Mouse (Mus musculus) intestine, embryonic 16.5 days (tissue): Measurements from ENCODE around the gene Clic4. TPM values are rescaled to one million over a fixed set of nuclear protein-coding genes. Genes with fewer than 3 reads are reported as not detected.

Experiments used
- ATAC-seq: fragments of 200-750 bp; cut with Nextera tagmentation; 2 replicates; pipeline ENCODE4 v1.8.0; 2017; ENCODE audit warnings: moderate TSS enrichment, moderate library complexity
- H3K27ac ChIP-seq: fragments of 300-500 bp; sonication (generic); 2 replicates; pipeline ENCODE4 v1.5.1; 2014; ENCODE audit warnings: mild to moderate bottlenecking, low read length
- H3K27me3 ChIP-seq: fragments of 300-500 bp; sonication (generic); replicated peaks from 2 replicates; pipeline ENCODE4 v1.6.1; 2014; ENCODE audit warnings: low read length, control low read depth, mixed read lengths; ENCODE audit not compliant: control insufficient read depth, insufficient read depth
- H3K36me3 ChIP-seq: fragments of 300-500 bp; sonication (generic); 2 replicates; pipeline ENCODE4 v1.6.1; 2014; ENCODE audit warnings: low read length, control low read depth; ENCODE audit not compliant: control insufficient read depth, insufficient read depth
- H3K4me1 ChIP-seq: fragments of 300-500 bp; sonication (generic); 2 replicates; pipeline ENCODE4 v1.6.1; 2014; ENCODE audit warnings: low read length, control low read depth, mixed read lengths; ENCODE audit not compliant: control insufficient read depth, insufficient read depth
- H3K4me2 ChIP-seq: fragments of 300-500 bp; sonication (generic); 2 replicates; pipeline ENCODE4 v1.6.1; 2014; ENCODE audit warnings: low read depth, low read length, control low read depth
- H3K4me3 ChIP-seq: fragments of 300-500 bp; sonication (generic); 2 replicates; pipeline ENCODE4 v1.5.1; 2014; ENCODE audit warnings: mild to moderate bottlenecking, low read length
- H3K9ac ChIP-seq: fragments of 300-500 bp; sonication (generic); 2 replicates; pipeline ENCODE4 v1.6.1; 2014; ENCODE audit warnings: low read depth, low read length
- H3K9me3 ChIP-seq: fragments of 300-500 bp; sonication (generic); 2 replicates; pipeline ENCODE4 v1.6.1; 2016; ENCODE audit warnings: low read length, control low read depth; ENCODE audit not compliant: control insufficient read depth
- WGBS: fragments of 180-500 bp; shearing (Covaris S2); extraction: QIAGEN DNeasy Blood & Tissue Kit; methylation state at CpG from one replicate; pipeline ENCODE4 v1.1.7; 2014; 5-methylcytosine and 5-hydroxymethylcytosine counted together
- polyA plus RNA-seq: library from polyadenylated mRNA; unstranded; fragments of >200 nt; fragmentation: Nextera tagmentation; extraction: Ambion mirVana; gene quantifications from 2 replicates; pipeline ENCODE4 v1.2.1, GENCODE M21; 2015

The Clic4 gene
- polyA plus RNA-seq, 1 experiment from 2014 or later: 107 TPM

DNA sequence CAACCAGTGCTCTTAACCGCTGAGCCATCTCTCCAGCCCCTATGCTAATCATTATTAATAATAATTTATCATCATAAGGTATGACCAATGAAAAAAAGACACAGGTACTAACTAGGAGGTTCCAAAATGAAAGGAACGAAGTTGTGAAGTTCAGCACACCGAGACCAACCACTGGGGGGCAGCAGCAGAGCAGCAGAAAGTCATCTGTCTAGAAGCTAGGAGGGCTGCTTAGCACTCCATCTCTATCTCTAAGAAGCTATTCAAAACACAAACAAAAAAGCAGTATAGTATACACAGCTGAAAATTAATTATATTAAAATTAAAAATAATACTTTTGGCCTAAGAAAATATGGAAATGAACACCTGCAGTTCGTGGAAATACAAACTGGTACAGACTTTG, 53.0 kb downstream of the Clic4 start:
- H3K9ac ChIP-seq: no peak overlapping the region
- ATAC-seq: peak; percentile 59; the same call in 1 of the 2 replicates

DNA sequence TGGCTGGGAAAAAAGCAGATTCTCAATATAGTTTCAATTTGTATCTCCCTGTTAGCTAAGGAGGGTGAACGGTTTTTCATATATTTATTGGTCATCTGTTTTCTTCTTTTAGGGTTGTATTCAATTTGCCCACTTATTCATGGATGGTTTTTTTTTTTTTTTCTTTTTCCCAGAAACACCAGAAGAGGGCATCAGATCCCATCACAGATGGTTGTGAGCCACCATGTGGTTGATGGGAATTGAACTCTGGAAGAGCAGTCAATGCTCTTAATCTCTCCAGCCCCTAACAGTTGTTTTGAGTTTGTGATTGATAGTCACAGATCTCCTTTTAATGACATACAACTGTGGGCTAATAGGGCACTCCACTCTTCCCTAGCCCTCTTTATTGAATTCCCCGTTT, 62.8 kb downstream of the Clic4 start:
- no peak overlapping the region for H3K9ac ChIP-seq
- H3K27me3 ChIP-seq: peaks cover 8% of the 10 kb centered on the region; the same call in 1 of the 2 replicates
- ATAC-seq: no peak
- H3K36me3 ChIP-seq: no peaks in the 10 kb centered on the region
- H3K4me2 ChIP-seq: no peak overlapping the region
- H3K4me3 ChIP-seq: no peak overlapping the region
- WGBS: 73% methylated on average over 2 of the region's 2 CpGs
- no peaks in the 10 kb centered on the region for H3K9me3 ChIP-seq
- H3K4me1 ChIP-seq: 0 out of 2 replicates have a peak, but pooled peaks cover 4% of the 10 kb centered on the region
- no peak overlapping the region for H3K27ac ChIP-seq

More for the DNA sequence above, 53.0 kb downstream of the Clic4 start:
- Histone ChIP-seq H3K4me1 (0 out of 2 replicates have a peak, but pooled peaks cover 2% of the 10 kb centered on the region), H3K27me3 (no peaks in the 10 kb centered on the region), H3K27ac (no peak overlapping the region), H3K4me2 (no peak overlapping the region), H3K4me3 (no peak overlapping the region), H3K36me3 (peaks cover 15% of the 10 kb centered on the region), H3K9me3 (no peaks in the 10 kb centered on the region)
- 43% methylated on average over 4 of the region's 4 CpGs for WGBS

DNA sequence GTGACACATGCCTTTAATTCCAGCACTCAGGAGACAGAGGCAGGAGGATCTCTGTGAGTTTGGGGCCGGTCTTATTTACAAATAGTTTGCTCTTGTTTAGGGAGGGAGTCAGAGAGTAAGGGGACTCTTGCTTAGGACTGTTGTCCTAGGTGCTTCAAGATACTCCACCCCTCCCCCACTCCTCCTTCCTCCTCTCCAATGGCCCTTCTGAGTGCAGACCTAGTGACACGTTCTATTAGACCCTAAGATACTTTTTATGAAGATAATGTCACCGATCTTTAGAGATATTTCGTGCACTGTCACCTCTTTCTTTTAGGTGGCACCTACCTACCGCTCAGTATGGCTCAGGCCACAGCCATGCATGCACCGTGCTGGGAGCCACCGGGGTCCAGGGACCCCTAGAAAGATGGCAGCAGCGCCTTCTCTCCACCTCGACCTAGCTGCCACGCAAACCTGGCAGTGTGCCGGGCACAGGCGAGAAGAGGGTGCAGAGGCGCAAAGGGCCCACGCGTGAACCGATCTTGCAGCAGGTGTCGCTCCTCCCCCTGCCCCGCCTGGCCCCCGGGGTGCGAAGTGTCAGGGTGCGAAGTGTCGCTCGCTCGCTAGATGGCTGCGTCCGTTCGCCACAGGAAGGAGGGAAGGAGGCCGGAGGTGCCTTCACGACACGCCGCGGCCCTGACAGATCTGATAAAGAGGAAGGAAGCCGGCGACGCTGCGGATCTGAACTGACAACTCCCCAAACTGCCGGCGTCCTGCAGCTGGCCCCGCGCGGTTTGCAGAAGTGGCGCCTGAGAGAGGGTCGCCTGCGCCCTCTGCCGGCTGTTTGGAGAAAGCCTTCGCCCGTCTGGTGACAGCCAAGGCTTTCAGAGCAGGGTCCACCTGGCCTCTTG, 66.7 kb downstream of the Clic4 start:
- H3K4me1 ChIP-seq: 0 out of 2 replicates have a peak, but pooled peaks cover 8% of the 10 kb centered on the region
- H3K27ac ChIP-seq: no peak overlapping the region
- H3K9ac ChIP-seq: peak overlapping the region; percentile 51
- ATAC-seq: peak; percentile 71
- no peaks in the 10 kb centered on the region for H3K9me3 ChIP-seq
- H3K27me3 ChIP-seq: peaks cover 11% of the 10 kb centered on the region; the same call in 1 of the 2 replicates
- peak overlapping the region; percentile 46 for H3K4me3 ChIP-seq
- H3K4me2 ChIP-seq: peak overlapping the region; percentile 74
- 3% methylated on average over 45 of the region's 47 CpGs for WGBS
- no peaks in the 10 kb centered on the region for H3K36me3 ChIP-seq

DNA sequence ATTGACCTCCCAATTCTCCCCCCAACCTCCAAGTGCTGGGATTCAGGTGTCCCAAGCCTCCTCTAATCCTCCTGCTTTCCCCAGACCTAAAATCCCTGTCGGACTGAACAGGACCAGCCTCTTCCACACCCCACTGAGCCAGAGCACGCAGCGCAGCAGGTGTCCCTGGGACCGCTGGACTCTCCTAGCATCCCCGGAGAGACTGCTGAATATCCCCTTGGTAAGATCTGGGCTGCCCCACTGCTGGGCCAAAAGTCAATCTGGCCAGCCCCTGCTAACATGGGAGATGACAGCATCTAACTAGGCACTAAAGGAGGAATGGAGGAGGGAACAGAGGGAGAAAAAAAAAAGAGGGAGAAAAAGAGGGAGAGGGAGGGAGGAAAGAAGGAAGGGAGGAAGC, 67.4 kb downstream of the Clic4 start:
- Histone ChIP-seq H3K27ac (no peak overlapping the region), H3K9me3 (no peaks in the 10 kb centered on the region), H3K9ac (no peak overlapping the region), H3K4me1 (0 out of 2 replicates have a peak, but pooled peaks cover 8% of the 10 kb centered on the region), H3K4me3 (no peak overlapping the region), H3K27me3 (peaks cover 11% of the 10 kb centered on the region; the same call in 1 of the 2 replicates), H3K4me2 (no peak overlapping the region), H3K36me3 (no peaks in the 10 kb centered on the region)
- no peak for ATAC-seq
- 28% methylated on average over 5 of the region's 5 CpGs for WGBS

DNA sequence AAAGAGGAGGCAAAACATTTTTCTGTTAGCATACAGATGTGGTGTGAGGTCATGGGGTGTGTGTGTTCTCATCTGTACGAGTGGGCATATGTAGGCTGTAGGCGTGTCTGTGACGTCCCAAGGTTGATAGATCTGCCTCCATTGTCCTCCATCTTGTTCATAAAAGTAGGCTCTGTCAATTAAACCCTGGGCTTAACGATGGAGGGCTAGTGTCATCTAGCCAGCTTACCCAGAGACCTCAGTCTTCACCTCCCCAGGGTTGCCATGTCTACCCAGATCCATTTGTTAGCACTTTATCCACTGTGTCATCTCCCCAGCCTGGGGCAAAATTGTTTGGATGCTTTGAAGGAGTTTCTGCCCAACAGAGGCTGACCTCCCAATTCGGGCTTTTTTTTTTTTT, 67.9 kb downstream of the Clic4 start:
- Histone ChIP-seq H3K27ac (no peak overlapping the region), H3K36me3 (no peaks in the 10 kb centered on the region), H3K4me1 (0 out of 2 replicates have a peak, but pooled peaks cover 8% of the 10 kb centered on the region), H3K27me3 (peaks cover 11% of the 10 kb centered on the region; the same call in 1 of the 2 replicates), H3K4me2 (no peak overlapping the region), H3K9ac (no peak overlapping the region), H3K9me3 (no peaks in the 10 kb centered on the region), H3K4me3 (no peak overlapping the region)
- no peak for ATAC-seq
- 44% methylated on average over 5 of the region's 5 CpGs for WGBS

DNA sequence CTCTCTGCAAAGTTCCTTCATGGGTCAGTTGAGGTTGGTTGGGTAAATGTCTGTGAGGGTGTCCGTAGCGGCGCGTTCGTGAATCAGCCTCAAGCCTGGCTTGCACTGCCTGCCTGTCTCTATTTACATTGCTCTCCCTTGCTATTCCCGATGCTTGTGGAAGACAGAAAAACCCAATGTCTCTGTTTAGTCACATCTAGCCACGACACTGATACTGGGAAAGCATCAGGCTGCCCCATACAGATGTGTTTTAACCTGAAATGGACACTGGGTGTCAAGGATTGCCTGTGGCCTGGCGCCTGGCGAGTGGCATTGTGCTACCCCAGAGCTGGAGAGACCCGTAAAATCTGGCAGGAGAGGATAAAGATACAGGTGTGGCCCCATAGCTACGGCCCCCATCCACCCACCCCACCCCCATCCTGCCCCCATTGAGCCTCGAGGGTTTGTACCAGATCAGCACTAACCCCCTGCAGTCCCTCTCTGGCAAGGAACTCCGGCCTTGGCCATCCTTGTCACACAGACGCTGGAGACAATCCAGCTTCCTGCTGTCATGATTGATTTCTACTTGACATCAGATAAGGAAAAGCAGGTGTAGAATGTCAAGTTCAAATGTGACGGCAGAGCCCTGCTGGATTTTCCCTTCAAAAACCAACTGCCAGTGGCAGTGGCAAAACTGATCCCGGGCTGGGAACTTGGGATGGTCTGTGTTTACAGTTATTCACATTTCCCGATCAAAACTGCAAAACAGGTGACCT, 68.6 kb downstream of the Clic4 start:
- H3K27ac ChIP-seq: no peak overlapping the region
- 0 out of 2 replicates have a peak overlapping the region, but pooled peaks have one; percentile 3 for H3K9ac ChIP-seq
- no peak for ATAC-seq
- peak overlapping the region; percentile 73 for H3K4me2 ChIP-seq
- no peaks in the 10 kb centered on the region for H3K36me3 ChIP-seq
- WGBS: 17% methylated on average over 17 of the region's 17 CpGs
- peaks cover 11% of the 10 kb centered on the region; the same call in 1 of the 2 replicates for H3K27me3 ChIP-seq
- no peaks in the 10 kb centered on the region for H3K9me3 ChIP-seq
- H3K4me1 ChIP-seq: 0 out of 2 replicates have a peak, but pooled peaks cover 8% of the 10 kb centered on the region
- peak overlapping the region; percentile 30 for H3K4me3 ChIP-seq

DNA sequence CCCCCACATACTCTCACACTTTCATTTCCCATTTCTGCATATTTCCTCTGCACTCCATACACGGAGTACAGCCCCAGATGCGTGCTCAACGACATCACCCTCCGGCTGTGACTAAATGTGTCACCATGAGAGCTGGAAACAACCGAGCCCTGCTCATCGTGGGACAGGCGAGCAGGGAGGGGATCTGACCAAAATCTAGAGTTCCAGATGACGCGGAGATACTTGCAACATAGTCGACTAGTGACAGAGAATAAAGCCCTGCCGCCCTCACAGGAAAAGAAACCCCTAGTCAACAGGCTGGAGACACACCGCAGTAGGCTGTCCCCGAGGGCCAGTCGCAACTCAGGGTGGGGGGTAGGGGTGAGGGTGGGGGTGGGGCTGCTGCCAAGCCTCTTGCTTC, 69.3 kb downstream of the Clic4 start:
- Histone ChIP-seq H3K4me3 (peak overlapping the region; percentile 30), H3K27me3 (peaks cover 11% of the 10 kb centered on the region; the same call in 1 of the 2 replicates), H3K9me3 (no peaks in the 10 kb centered on the region), H3K4me2 (peak overlapping the region; percentile 73), H3K9ac (peak overlapping the region; percentile 3; the same call in 1 of the 2 replicates), H3K27ac (no peak overlapping the region), H3K36me3 (no peaks in the 10 kb centered on the region), H3K4me1 (0 out of 2 replicates have a peak, but pooled peaks cover 8% of the 10 kb centered on the region)
- peak; percentile 33; the same call in 1 of the 2 replicates for ATAC-seq
- WGBS: 7% methylated on average over 14 of the region's 14 CpGs

DNA sequence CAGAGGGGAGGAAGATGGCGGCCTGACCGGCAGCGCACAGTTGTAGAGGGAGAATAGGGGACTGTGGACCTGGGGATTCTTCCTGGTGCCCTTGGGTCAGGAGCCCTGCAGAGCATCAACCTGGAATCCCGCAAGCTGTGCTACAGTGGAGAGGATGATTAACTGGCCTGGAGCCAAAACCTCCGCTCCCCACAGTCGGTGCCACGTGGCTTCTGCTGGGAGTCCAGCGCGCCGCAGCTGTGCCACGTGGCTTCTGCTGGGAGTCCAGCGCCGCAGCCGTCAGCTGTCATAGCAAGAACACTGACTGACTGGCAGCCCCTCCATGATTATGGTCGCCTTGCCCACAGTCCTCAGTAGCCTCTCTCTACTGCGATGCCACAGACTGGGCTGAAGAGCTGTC, 70.8 kb downstream of the Clic4 start:
- Histone ChIP-seq H3K4me2 (no peak overlapping the region), H3K4me3 (no peak overlapping the region)
- WGBS: 64% methylated on average over 16 of the region's 16 CpGs

DNA sequence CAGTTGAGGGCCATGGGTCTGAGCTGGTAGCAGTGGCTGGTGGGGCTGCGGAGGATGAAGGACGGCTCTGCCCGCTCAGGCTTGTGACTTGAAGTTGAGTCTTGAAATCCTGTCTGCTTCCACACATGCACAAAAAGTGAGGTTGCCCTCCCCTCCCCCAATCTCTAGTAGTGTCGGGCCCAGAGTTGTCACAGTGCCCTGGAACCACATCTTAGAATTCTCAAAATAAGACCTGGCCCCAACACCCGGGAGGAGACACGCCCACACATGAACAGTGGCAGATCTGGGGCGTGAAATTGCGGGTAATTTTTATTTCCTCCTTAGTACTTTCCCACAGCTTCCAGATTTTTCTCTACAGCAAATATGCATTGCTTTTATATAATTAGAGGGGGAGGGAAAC, 74.8 kb downstream of the Clic4 start:
- Histone ChIP-seq H3K27ac (no peak overlapping the region), H3K4me3 (no peak overlapping the region), H3K9me3 (0 out of 2 replicates have a peak, but pooled peaks cover 3% of the 10 kb centered on the region), H3K4me2 (no peak overlapping the region), H3K9ac (no peak overlapping the region), H3K27me3 (no peaks in the 10 kb centered on the region), H3K4me1 (no peaks in the 10 kb centered on the region), H3K36me3 (no peaks in the 10 kb centered on the region)
- no peak for ATAC-seq
- WGBS: 77% methylated on average over 8 of the region's 8 CpGs

More for the DNA sequence above, 70.8 kb downstream of the Clic4 start:
- Histone ChIP-seq H3K4me1 (0 out of 2 replicates have a peak, but pooled peaks cover 8% of the 10 kb centered on the region), H3K27ac (no peak overlapping the region), H3K9ac (no peak overlapping the region), H3K36me3 (no peaks in the 10 kb centered on the region), H3K27me3 (peaks cover 11% of the 10 kb centered on the region; the same call in 1 of the 2 replicates), H3K9me3 (no peaks in the 10 kb centered on the region)
- ATAC-seq: no peak
